Mouse (Mus musculus): ENCODE measurements around the gene Nol10.

GRCm38 (mm10) chr12:17362316-17362715 is 14.1 kb downstream of the Nol10 start:
- no peak for TF ChIP-seq CTCF (IDR thresholded peaks at IDR 0.05; ENCODE audit: low read depth)
- no peak for TF ChIP-seq EP300 (IDR thresholded peaks at IDR 0.05; ENCODE audit: low read depth)

All from liver, postnatal 0 days (tissue).